Comparison of ENCODE assay signal across 8 mouse cellular contexts in the genomic region with DNA sequence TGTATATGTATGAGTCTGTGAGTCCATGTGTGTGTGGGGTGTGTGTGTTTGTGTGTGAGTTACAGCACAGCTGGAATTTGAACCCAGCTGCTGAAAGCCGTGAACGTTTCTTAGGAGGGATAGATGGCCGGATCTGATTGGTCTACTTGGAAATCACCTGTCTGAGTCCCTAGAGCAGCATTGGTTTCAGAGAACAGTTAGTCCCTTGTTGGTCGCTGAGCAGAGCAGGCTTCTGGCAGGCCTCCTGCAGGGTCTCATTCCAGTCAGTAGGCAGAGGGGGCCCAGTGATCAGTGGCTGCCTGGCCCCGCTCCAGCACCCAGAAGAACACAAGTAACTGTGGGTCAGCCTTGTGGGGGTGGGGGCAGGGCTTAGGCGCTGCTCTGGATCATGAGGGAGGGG. TPM values are rescaled to one million over a fixed set of nuclear protein-coding genes. Genes with fewer than 3 reads are reported as not detected.
DNase-seq lines count a peak whose midpoint lies in the region; ATAC-seq lines count a peak whose summit lies in the region.

No protein-coding gene starts in this region.

- no peak for DNase-seq in heart, embryonic 10.5 days (ENCODE audit: low spot score)
- DNase-seq in heart, adult 11 months, result no peak
- DNase-seq in retina, postnatal 1 day, result peak; percentile 89
- DNase-seq in retina, embryonic 14.5 days (ENCODE audit: low spot score), result no peak
- peak; percentile 80 for DNase-seq in layer of hippocampus, adult 9-11 months
- DNase-seq in kidney, adult 8-10 months, result no peak

- H3K9ac ChIP-seq in stomach, embryonic 15.5 days, result no peak overlapping the region

- H3K9me3 ChIP-seq in heart, embryonic 10.5 days, result no peaks in the 10 kb centered on the region
- H3K9me3 ChIP-seq in stomach, embryonic 15.5 days, result no peaks in the 10 kb centered on the region

- no peak overlapping the region for H3K4me2 ChIP-seq in stomach, embryonic 15.5 days

- H3K27ac ChIP-seq in heart, embryonic 10.5 days, result peak overlapping the region; percentile 63; the same call in 1 of the 2 replicates
- no peak overlapping the region; the same call in 1 of the 2 replicates for H3K27ac ChIP-seq in stomach, embryonic 15.5 days

- H3K4me3 ChIP-seq in heart, embryonic 10.5 days, result no peak overlapping the region
- H3K4me3 ChIP-seq in stomach, embryonic 15.5 days (replicated peaks), result no peak overlapping the region

- H3K27me3 ChIP-seq in heart, embryonic 10.5 days (ENCODE audit: insufficient read depth, poor library complexity, severe bottlenecking), result no peaks in the 10 kb centered on the region
- H3K27me3 ChIP-seq in stomach, embryonic 15.5 days (replicated peaks), result no peaks in the 10 kb centered on the region

- ATAC-seq in stomach, embryonic 15.5 days (ENCODE audit: insufficient read depth, low FRiP score, low read depth), result peak; percentile 47; the same call in 1 of the 2 replicates
- ATAC-seq in activated CD4-positive, CD25-positive, alpha-beta regulatory T cell, adult 4 months, result no peak

- peaks cover 51% of the 10 kb centered on the region for H3K4me1 ChIP-seq in heart, embryonic 10.5 days
- H3K4me1 ChIP-seq in stomach, embryonic 15.5 days, result peaks cover 20% of the 10 kb centered on the region

- 53% methylated on average over 6 of the region's 6 CpGs for WGBS in heart, embryonic 10.5 days
- WGBS in stomach, embryonic 15.5 days, result 40% methylated on average over 6 of the region's 6 CpGs

- peaks cover 19% of the 10 kb centered on the region for H3K36me3 ChIP-seq in heart, embryonic 10.5 days
- H3K36me3 ChIP-seq in stomach, embryonic 15.5 days, result peaks cover 3% of the 10 kb centered on the region; the same call in 1 of the 2 replicates

RNA-seq across cellular contexts. Expression of a gene that starts 12.2 kb away (rescaled TPM):
- polyA plus RNA-seq in heart, embryonic 10.5 days (2016; fragmentation: Nextera tagmentation; extraction: Ambion mirVana), result 0.87 and 1.2 TPM in 2 replicates
- 3.3 and 4.6 TPM in 2 replicates for polyA plus RNA-seq in stomach, embryonic 15.5 days (2015; fragmentation: Nextera tagmentation; extraction: Ambion mirVana)
- polyA plus RNA-seq in activated CD4-positive, CD25-positive, alpha-beta regulatory T cell, adult 4 months (2017; shearing (Covaris generic)), result 1 to 10 TPM; 1.7 to 1.9 TPM

RNA-seq across cellular contexts. Expression of a gene that starts 37.1 kb away (rescaled TPM):
- polyA plus RNA-seq in heart, embryonic 10.5 days (2016; fragmentation: Nextera tagmentation; extraction: Ambion mirVana), result 3.2 and 5.2 TPM in 2 replicates
- 9.6 and 10.0 TPM in 2 replicates for polyA plus RNA-seq in stomach, embryonic 15.5 days (2015; fragmentation: Nextera tagmentation; extraction: Ambion mirVana)
- polyA plus RNA-seq in activated CD4-positive, CD25-positive, alpha-beta regulatory T cell, adult 4 months (2017; shearing (Covaris generic)), result 10 to 100 TPM; 36.2 to 43.1 TPM

Comparison
In these comparisons a context has a peak if more than half of its experiments do, and no peak if none do; other contexts are left out.
1. DNase-seq: peak in retina, postnatal 1 day (single experiment) and layer of hippocampus, adult 9-11 months (single experiment); none in heart, embryonic 10.5 days (single experiment), heart, adult 11 months (single experiment), retina, embryonic 14.5 days (single experiment) and kidney, adult 8-10 months (0 of 2).